Mouse (Mus musculus): ENCODE data around the gene Tmem72. TPM values are rescaled to one million over a fixed set of nuclear protein-coding genes. Genes with fewer than 3 reads are reported as not detected.
A peak's percentile ranks its signal among the peaks of the same experiment; 100 is the strongest.

Gene Tmem72
- polyA plus RNA-seq, 1 experiment from 2014 or later, result 0.05 TPM

GRCm38 (mm10) chr6:116676355-116676913 is 40.3 kb downstream of the Tmem72 start:
- DNase-seq (ENCODE audit: extremely low spot score, low spot score), result no peak
- Histone ChIP-seq H3K4me3 (no peak overlapping the region), H3K4me1 (peaks cover 46% of the 10 kb centered on the region), H3K27ac (no peak overlapping the region), H3K36me3 (replicated peaks) (no peaks in the 10 kb centered on the region), H3K27me3 (ENCODE audit: poor library complexity, severe bottlenecking) (peaks cover 25% of the 10 kb centered on the region), H3K9me3 (no peaks in the 10 kb centered on the region)
- WGBS, result 84% methylated on average over 10 of the region's 10 CpGs

- WGBS, result 24% methylated on average over 16 of the region's 16 CpGs
- Histone ChIP-seq H3K9me3 (no peaks in the 10 kb centered on the region), H3K36me3 (replicated peaks) (no peaks in the 10 kb centered on the region), H3K27me3 (ENCODE audit: poor library complexity, severe bottlenecking) (peaks cover 44% of the 10 kb centered on the region), H3K4me3 (peak overlapping the region; percentile 55), H3K27ac (peak overlapping the region; percentile 90), H3K4me1 (peaks cover 67% of the 10 kb centered on the region)
- no peak for DNase-seq (ENCODE audit: extremely low spot score, low spot score)
These were observed 42.3 kb downstream of the Tmem72 start for GRCm38 (mm10) chr6:116674283-116674886.

DNA sequence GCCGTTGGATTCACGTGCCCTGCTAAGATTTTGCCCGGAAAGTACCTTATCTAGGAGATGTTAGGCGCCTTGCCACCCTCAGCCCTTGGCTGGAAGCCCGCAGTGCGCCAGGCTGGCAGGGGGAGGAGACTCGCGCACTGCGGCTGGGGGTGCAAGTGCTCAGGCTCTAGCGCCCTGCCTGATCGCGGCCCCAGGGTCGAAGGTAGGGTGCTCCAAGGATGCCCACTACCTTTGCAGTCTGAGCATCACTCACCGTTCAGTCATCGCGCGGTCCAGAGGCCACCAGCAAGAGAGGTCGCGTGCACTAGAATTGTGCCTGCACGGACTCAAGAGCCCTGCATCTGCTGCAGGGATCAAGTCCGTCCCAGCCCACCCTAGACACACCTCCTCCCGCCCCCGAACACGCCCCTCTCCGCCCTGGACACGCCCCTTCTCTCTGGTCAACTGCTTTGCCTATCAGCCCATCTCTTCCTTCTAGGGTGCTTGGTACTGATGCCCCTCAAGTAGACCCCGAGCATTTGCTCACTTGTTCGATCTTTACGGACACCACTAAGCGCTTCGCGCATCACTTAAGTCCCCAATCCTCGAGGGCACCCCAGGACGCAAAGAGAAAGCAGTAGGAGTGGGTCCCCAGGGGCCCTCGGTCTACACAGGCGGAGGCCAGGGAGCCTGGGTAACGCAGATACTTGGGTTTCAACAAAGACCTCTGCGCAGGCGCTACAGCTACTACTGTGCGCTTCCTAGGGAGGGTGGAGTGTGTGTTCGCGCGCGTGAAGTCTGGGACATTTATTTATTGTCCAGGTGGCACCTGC is 43.0 kb downstream of the Tmem72 start, which contains the start of gene Rassf4:
Rassf4 (minus strand) TSS at position 482 of the 812 bp plus-strand sequence.
- Histone ChIP-seq H3K27ac (peak within 1 kb of the TSS; percentile 90), H3K36me3 (replicated peaks) (no peaks in the 10 kb centered on the region), H3K27me3 (ENCODE audit: poor library complexity, severe bottlenecking) (peaks cover 48% of the 10 kb centered on the region), H3K4me1 (peaks cover 74% of the 10 kb centered on the region), H3K4me3 (peak within 1 kb of the TSS; percentile 55), H3K9me3 (no peaks in the 10 kb centered on the region)
- WGBS, result 0% methylated on average over 44 of the region's 44 CpGs
- peak; percentile 95 for DNase-seq (ENCODE audit: extremely low spot score, low spot score)

- Histone ChIP-seq H3K9me3 (no peaks in the 10 kb centered on the region), H3K4me1 (peaks cover 79% of the 10 kb centered on the region), H3K36me3 (replicated peaks) (no peaks in the 10 kb centered on the region), H3K27me3 (ENCODE audit: poor library complexity, severe bottlenecking) (peaks cover 48% of the 10 kb centered on the region), H3K27ac (peak overlapping the region; percentile 81; the same call in 1 of the 2 replicates), H3K4me3 (peak overlapping the region; percentile 55)
- WGBS, result 72% methylated on average over 5 of the region's 5 CpGs
- no peak for DNase-seq (ENCODE audit: extremely low spot score, low spot score)
These were observed 44.4 kb downstream of the Tmem72 start for GRCm38 (mm10) chr6:116672349-116672748.

GRCm38 (mm10) chr6:116671768-116672167 is 44.9 kb downstream of the Tmem72 start:
- H3K4me1 ChIP-seq, result peaks cover 80% of the 10 kb centered on the region
- 91% methylated on average over 4 of the region's 4 CpGs for WGBS

GRCm38 (mm10) chr6:116671031-116671430 is 45.7 kb downstream of the Tmem72 start:
- Histone ChIP-seq H3K27ac (peak overlapping the region; percentile 81), H3K4me3 (peak overlapping the region; percentile 55; the same call in 1 of the 2 replicates), H3K27me3 (ENCODE audit: poor library complexity, severe bottlenecking) (peaks cover 48% of the 10 kb centered on the region), H3K36me3 (replicated peaks) (no peaks in the 10 kb centered on the region), H3K9me3 (no peaks in the 10 kb centered on the region), H3K4me1 (peaks cover 88% of the 10 kb centered on the region)
- DNase-seq (ENCODE audit: extremely low spot score, low spot score), result peak; percentile 34
- WGBS, result 10% methylated on average over 5 of the region's 5 CpGs

More at GRCm38 (mm10) chr6:116671768-116672167, 44.9 kb downstream of the Tmem72 start:
- DNase-seq (ENCODE audit: extremely low spot score, low spot score), result no peak
- Histone ChIP-seq H3K4me3 (peak overlapping the region; percentile 55; the same call in 1 of the 2 replicates), H3K27ac (peak overlapping the region; percentile 81; the same call in 1 of the 2 replicates), H3K27me3 (ENCODE audit: poor library complexity, severe bottlenecking) (peaks cover 48% of the 10 kb centered on the region), H3K9me3 (no peaks in the 10 kb centered on the region), H3K36me3 (replicated peaks) (no peaks in the 10 kb centered on the region)

GRCm38 (mm10) chr6:116670144-116670543 is 46.6 kb downstream of the Tmem72 start:
- DNase-seq (ENCODE audit: extremely low spot score, low spot score), result peak; percentile 42
- peaks cover 95% of the 10 kb centered on the region for H3K4me1 ChIP-seq
- peak overlapping the region; percentile 4; the same call in 1 of the 2 replicates for H3K4me3 ChIP-seq

GRCm38 (mm10) chr6:116668682-116669470 is 47.8 kb downstream of the Tmem72 start:
- no peak overlapping the region for H3K4me3 ChIP-seq
- DNase-seq (ENCODE audit: extremely low spot score, low spot score), result peak; percentile 44
- H3K27ac ChIP-seq, result peak overlapping the region; percentile 81; the same call in 1 of the 2 replicates
- H3K36me3 ChIP-seq (replicated peaks), result no peaks in the 10 kb centered on the region
- H3K9me3 ChIP-seq, result no peaks in the 10 kb centered on the region
- peaks cover 38% of the 10 kb centered on the region for H3K27me3 ChIP-seq (ENCODE audit: poor library complexity, severe bottlenecking)
- 50% methylated on average over 11 of the region's 11 CpGs for WGBS
- H3K4me1 ChIP-seq, result peaks cover 89% of the 10 kb centered on the region

More at GRCm38 (mm10) chr6:116670144-116670543, 46.6 kb downstream of the Tmem72 start:
- Histone ChIP-seq H3K36me3 (replicated peaks) (no peaks in the 10 kb centered on the region), H3K27me3 (ENCODE audit: poor library complexity, severe bottlenecking) (peaks cover 46% of the 10 kb centered on the region), H3K9me3 (no peaks in the 10 kb centered on the region), H3K27ac (peak overlapping the region; percentile 81)
- 16% methylated on average over 6 of the region's 6 CpGs for WGBS

DNA sequence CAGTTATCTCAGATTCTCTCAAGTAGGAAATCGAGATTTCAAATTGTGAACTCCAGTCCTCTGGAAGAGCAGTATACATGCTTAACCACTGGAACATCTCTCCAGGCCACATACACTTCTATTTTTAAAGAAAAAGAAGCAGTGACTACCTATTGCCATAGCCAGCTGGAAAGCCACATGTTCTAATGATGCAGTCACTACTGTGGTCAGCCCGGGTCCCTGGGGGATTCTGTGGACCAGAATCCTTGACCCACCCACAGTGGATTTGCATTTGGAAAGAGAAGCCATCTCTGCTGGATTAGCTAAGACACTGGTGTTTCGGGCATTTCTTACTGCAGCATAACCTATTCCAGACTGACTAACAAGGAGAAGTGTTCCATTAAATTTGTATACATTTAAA is 49.3 kb downstream of the Tmem72 start:
- Histone ChIP-seq H3K27ac (peak overlapping the region; percentile 16; the same call in 1 of the 2 replicates), H3K27me3 (ENCODE audit: poor library complexity, severe bottlenecking) (peaks cover 32% of the 10 kb centered on the region), H3K4me1 (peaks cover 76% of the 10 kb centered on the region), H3K9me3 (no peaks in the 10 kb centered on the region), H3K36me3 (replicated peaks) (no peaks in the 10 kb centered on the region), H3K4me3 (no peak overlapping the region)
- no peak for DNase-seq (ENCODE audit: extremely low spot score, low spot score)
- 77% methylated on average over 3 of the region's 3 CpGs for WGBS

GRCm38 (mm10) chr6:116666892-116667291 is 49.8 kb downstream of the Tmem72 start:
- Histone ChIP-seq H3K27ac (peak overlapping the region; percentile 16; the same call in 1 of the 2 replicates), H3K27me3 (ENCODE audit: poor library complexity, severe bottlenecking) (peaks cover 27% of the 10 kb centered on the region), H3K4me3 (no peak overlapping the region), H3K4me1 (peaks cover 71% of the 10 kb centered on the region), H3K36me3 (replicated peaks) (no peaks in the 10 kb centered on the region), H3K9me3 (no peaks in the 10 kb centered on the region)
- no peak for DNase-seq (ENCODE audit: extremely low spot score, low spot score)
- WGBS, result 70% methylated on average over 3 of the region's 3 CpGs

DNA sequence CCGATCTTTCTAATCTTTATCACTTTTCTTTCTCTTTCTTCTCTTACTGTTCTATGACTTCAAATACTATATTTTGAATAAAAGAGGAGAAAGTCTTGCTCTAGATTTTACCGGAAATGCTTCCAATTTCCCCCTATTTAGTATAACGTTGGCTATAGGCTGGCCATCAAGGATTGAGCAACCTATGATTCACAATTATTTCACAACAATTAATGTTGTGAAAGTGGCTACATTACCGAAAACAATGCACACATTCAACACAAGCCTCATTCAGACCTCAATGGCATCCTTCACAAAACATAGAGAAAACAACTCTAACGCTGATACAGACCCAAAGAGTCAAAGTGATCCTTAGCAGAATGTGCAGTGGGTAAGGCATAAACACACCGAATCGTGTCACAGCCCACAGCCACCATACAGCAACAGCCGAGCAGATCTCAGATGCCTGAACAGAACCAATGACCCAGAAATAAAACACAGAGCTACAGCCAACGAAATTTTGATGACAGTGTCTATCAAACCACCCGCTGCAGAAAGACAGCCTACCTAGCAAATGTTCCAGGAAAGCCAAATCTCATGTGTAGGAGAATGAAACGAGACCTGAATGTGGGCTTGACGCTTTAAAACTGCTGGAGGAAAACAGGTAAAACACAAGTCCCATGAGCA is 50.5 kb downstream of the Tmem72 start:
- peaks cover 20% of the 10 kb centered on the region for H3K27me3 ChIP-seq (ENCODE audit: poor library complexity, severe bottlenecking)
- H3K4me1 ChIP-seq, result peaks cover 65% of the 10 kb centered on the region
- H3K27ac ChIP-seq, result peak overlapping the region; percentile 44; the same call in 1 of the 2 replicates

More for the DNA sequence above, 50.5 kb downstream of the Tmem72 start:
- no peaks in the 10 kb centered on the region for H3K36me3 ChIP-seq (replicated peaks)
- WGBS, result 79% methylated on average over 12 of the region's 12 CpGs
- H3K4me3 ChIP-seq, result no peak overlapping the region
- H3K9me3 ChIP-seq, result no peaks in the 10 kb centered on the region
- no peak for DNase-seq (ENCODE audit: extremely low spot score, low spot score)
